Mouse (Mus musculus) E14TG2a.4 (cell line): ENCODE measurements around the gene Serpinb5.

Source experiments
- H3K27me3 ChIP-seq: 2 replicates; pipeline ENCODE4 v1.6.1; 2014; ENCODE audit warnings: low read length, control low read depth; ENCODE audit not compliant: insufficient read depth
- H3K36me3 ChIP-seq: 2 replicates; pipeline ENCODE4 v1.6.1; 2014; ENCODE audit warnings: low read length, control low read depth; ENCODE audit not compliant: insufficient read depth
- H3K4me1 ChIP-seq: replicated peaks from 2 replicates; pipeline ENCODE4 v1.6.1; 2014; ENCODE audit warnings: low read depth, low read length, control low read depth
- H3K4me3 ChIP-seq: replicated peaks from 2 replicates; pipeline ENCODE4 v1.5.1; 2014; ENCODE audit warnings: mild to moderate bottlenecking, low read length
- H3K9me3 ChIP-seq: 2 replicates; pipeline ENCODE4 v1.6.1; 2014; ENCODE audit warnings: low read length, control low read depth
- CTCF ChIP-seq: conservative IDR thresholded peaks from 2 replicates; pipeline ENCODE4 v1.5.1; 2014; ENCODE audit warnings: low read length
- NANOG ChIP-seq: IDR thresholded peaks from 2 replicates; pipeline ENCODE4 v1.6.1; 2014; ENCODE audit warnings: borderline replicate concordance, low read length, mixed read lengths
- POU5F1 ChIP-seq: IDR thresholded peaks from 2 replicates; pipeline ENCODE4 v1.6.1; 2014; ENCODE audit warnings: low read length, borderline replicate concordance

Gene Serpinb5

GRCm38 (mm10) chr1:106931954-106932353 lies 71.0 kb downstream of the Serpinb5 start:
- Histone ChIP-seq H3K4me3 (no peak overlapping the region), H3K36me3 (no peaks in the 10 kb centered on the region), H3K27me3 (no peaks in the 10 kb centered on the region), H3K9me3 (no peaks in the 10 kb centered on the region), H3K4me1 (no peaks in the 10 kb centered on the region)
- no peak for TF ChIP-seq NANOG
- TF ChIP-seq POU5F1: no peak
- TF ChIP-seq CTCF: no peak
